Mouse (Mus musculus) testis, adult 2 months (tissue): Measurements from ENCODE around the gene Bsx.

Source experiments
- CTCF ChIP-seq: fragments of 200-500 bp; IDR thresholded peaks from 2 replicates; pipeline ENCODE4 v1.5.1; 2012; ENCODE audit warnings: low read depth, mild to moderate bottlenecking, inconsistent platforms, low read length, moderate library complexity; ENCODE audit not compliant: control insufficient read depth, insufficient read depth, insufficient replicate concordance
- POLR2A ChIP-seq: fragments of 200-500 bp; IDR thresholded peaks from 2 replicates; pipeline ENCODE4 v1.6.1; 2012; ENCODE audit warnings: low read depth, mild to moderate bottlenecking, inconsistent platforms, low read length, moderate library complexity; ENCODE audit not compliant: control insufficient read depth

DNA sequence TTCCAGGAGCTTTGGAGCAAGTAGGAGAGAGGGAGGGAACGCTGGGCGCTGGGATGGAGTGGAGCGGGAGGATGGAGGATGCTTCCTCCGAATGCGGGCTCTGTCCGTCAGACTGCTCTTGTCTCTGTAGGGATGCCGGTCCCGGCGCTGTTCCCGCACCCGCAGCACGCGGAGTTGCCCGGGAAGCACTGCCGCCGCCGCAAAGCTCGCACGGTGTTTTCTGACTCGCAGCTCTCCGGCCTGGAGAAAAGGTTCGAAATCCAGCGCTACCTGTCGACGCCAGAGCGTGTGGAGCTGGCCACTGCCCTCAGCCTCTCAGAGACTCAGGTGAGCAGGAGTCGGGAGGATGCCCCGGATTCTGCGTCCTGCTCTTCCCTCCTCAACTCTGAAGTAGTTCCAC is 2.2 kb downstream of the Bsx start:
- TF ChIP-seq CTCF = no peak
- no peak for TF ChIP-seq POLR2A
